Mouse (Mus musculus) gastrocnemius, postnatal 25 days (tissue): ENCODE data around the gene Fam3c. TPM values are rescaled to one million over a fixed set of nuclear protein-coding genes. Genes with fewer than 3 reads are reported as not detected.
"Not testable (repeated sequence)": the region's sequence is repeated elsewhere in the genome, so short reads cannot be mapped to it uniquely, and the experiment has no call there.

Source experiments
- DNase-seq: peaks from one replicate; pipeline ENCODE4 v3.0.0; 2022
- total RNA-seq, 2 experiments: library from RNA; stranded (reverse); gene quantifications; 1 replicate in 1 of 2; 2 replicates in 1 of 2; pipeline ENCODE4 v1.2.3; 2021

Gene Fam3c
- total RNA-seq, 2 experiments from 2014 or later: 12.9 to 17.4 TPM

- no peak for DNase-seq
These were observed 65.3 kb downstream of the Fam3c start for GRCm38 (mm10) chr6:22290790-22291189.

GRCm38 (mm10) chr6:22289461-22290021, 66.5 kb downstream of the Fam3c start:
- DNase-seq: no peak

GRCm38 (mm10) chr6:22288737-22289460, 67.1 kb downstream of the Fam3c start:
- no peak for DNase-seq

GRCm38 (mm10) chr6:22288004-22288736, 67.9 kb downstream of the Fam3c start, which contains the start of gene Wnt16:
Gene Wnt16 (plus strand): TSS chr6:22288227.
- no peak for DNase-seq

DNA sequence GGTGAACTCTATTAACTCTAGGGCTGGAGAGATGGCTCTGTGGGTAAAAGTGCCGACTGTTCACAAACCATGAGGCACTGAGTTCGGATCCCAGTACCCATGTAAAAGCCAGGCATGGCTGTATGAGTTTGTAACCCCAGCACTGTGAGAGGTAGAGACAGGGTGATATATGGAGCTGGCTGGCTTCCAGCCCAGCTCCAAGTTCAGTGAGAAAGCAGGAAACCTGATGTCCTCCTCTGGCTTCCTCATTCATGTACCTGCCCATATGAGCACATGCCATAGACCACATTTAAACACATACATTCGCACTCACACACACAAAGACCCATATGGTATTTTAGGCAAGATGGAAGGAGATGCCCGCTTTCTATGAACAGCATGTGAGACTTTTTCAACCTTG, 73.6 kb downstream of the Fam3c start:
- DNase-seq: no peak

DNA sequence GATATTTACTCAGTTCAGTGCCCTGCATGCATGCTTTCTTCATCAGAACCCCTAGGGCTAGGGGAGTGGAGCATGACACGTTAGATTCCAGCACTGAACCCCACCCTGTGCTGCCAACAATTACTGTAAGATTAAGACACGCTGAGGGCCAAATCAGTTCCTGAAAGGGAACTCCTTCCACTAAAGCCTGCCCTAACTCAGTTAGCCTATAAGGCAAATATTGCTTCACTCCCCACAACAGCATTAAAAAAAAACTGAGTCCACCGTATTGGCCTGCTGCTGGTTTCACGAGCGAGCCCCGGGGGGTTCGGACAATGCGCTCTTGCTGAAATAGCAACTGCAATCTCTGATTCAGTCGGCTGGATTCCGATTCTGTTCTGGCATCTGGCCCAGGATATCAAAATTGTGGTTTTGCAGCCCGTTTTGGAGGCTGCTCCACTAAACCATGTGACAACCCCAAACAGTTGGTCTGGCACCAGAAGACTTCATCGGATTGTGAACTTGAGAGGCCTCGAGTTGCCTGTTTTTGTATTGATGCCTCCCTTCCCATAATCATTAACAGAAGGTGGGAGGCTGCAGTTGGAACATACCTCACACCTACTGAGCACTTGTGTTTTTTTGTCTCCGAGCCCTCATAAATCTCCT, 75.7 kb downstream of the Fam3c start:
- DNase-seq: peak; percentile 38

- no peak for DNase-seq
These were observed 78.1 kb downstream of the Fam3c start for GRCm38 (mm10) chr6:22277941-22278340.

- peak; percentile 24 for DNase-seq
These were observed 86.1 kb downstream of the Fam3c start for GRCm38 (mm10) chr6:22269840-22270521.

GRCm38 (mm10) chr6:22268677-22269076, 87.4 kb downstream of the Fam3c start:
- DNase-seq: no peak

DNA sequence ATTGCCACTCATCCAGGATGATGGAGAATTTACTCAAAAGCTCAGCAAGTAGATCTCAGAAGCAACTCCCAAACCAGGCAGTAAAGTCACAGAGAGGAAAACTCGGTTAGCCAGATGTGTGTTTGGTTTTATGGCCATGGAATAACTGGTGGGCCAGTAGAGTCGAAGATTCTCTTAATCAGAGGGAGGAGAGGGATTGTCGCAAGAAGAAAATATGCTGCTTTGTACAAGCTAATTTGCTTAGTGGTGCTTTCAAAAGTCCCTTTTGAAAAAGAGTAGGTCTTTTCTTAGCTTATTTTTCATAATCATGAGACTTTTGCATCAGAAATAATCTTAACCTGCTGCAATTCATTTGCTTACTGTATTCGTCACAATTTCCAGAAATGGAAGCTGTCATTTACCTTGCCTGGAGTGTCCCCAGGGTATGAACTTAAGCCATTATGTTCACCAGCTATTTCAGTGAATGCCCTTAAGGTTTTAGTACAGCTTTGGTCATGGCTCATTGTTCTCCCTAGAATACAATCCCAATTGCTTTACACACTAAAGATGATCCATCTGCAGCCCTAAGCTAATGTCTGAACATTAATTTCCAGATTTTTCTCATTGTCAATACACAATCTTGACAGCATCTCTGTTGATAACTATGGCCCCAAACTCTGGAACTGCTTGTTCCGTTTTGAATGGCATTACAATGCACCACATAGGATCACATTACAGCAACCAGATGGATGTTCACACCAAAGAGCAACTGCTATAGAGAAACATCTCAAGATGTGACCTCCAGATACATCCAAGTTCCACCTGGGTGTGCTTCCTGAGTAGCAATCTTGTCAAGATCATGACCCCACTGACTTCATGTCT, 88.0 kb downstream of the Fam3c start:
- no peak for DNase-seq

DNA sequence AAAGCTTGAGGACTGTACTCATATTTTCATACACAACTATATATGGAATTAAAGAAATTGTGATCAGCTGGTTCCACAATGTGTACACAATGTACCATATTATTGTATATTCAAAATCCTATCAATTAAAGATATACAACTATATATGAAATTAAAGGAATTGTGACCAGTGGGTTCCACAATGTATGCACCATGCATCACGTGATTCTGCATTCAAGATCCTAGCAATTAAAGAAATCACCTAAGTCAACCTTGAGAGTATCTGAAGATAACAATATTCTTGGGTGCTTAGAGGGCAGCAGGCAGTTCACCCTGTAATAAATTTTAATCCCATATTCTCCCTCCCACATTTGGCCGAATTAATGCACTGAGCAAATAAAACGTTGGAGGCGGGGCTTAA, 90.0 kb downstream of the Fam3c start:
- no peak for DNase-seq

DNA sequence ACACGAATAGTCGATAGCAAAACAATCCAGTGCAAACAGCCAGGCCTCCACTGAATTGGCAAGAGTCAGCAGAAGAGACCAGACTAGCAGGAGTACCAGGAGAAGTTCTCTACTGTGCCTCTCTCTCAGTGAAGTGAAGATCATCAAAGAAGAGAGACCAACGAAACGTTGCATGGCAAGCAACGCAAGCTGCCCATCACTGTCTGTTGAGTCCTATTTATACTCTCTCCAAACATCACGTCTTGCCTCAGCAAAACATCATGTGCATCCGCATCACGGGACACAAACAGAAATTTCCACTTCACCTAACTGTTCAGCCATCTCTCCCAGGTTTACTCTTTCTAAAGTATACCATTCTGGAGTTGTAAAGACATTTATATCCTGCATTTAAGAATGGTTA, 91.9 kb downstream of the Fam3c start:
- not testable (repeated sequence) for DNase-seq

GRCm38 (mm10) chr6:22262519-22262918, 93.5 kb downstream of the Fam3c start:
- DNase-seq: no peak

GRCm38 (mm10) chr6:22258784-22259183, 97.3 kb downstream of the Fam3c start:
- DNase-seq: no peak

Other genes starting within 250 kb of the Fam3c start
- 1 to 10 TPM; 1.7 to 2.4 TPM for gene Wnt16, start 68.0 kb downstream of the Fam3c start, total RNA-seq